Mouse (Mus musculus) liver, embryonic 16.5 days (tissue): ENCODE measurements around the gene Atp6v1g2. TPM values are rescaled to one million over a fixed set of nuclear protein-coding genes. Genes with fewer than 3 reads are reported as not detected.

Experiments used
- ATAC-seq: fragments of 200-750 bp; cut with Nextera tagmentation; 2 replicates; pipeline ENCODE4 v1.8.0; 2017; ENCODE audit warnings: low read depth, mild to moderate bottlenecking, moderate number of reproducible peaks, moderate library complexity
- H3K27ac ChIP-seq: fragments of 300-500 bp; sonication (generic); 2 replicates; pipeline ENCODE4 v1.5.1; 2014; ENCODE audit warnings: mild to moderate bottlenecking, low read length
- H3K27me3 ChIP-seq: fragments of 300-500 bp; sonication (generic); 2 replicates; pipeline ENCODE4 v1.6.1; 2014; ENCODE audit warnings: low read depth, low read length, mixed read lengths; ENCODE audit not compliant: control insufficient read depth, insufficient read depth
- H3K36me3 ChIP-seq: fragments of 300-500 bp; sonication (generic); 2 replicates; pipeline ENCODE4 v1.6.1; 2014; ENCODE audit warnings: mild to moderate bottlenecking; ENCODE audit not compliant: control insufficient read depth, insufficient read depth
- H3K4me1 ChIP-seq: fragments of 300-500 bp; sonication (generic); 2 replicates; pipeline ENCODE4 v1.6.1; 2014; ENCODE audit warnings: low read depth, low read length, mixed read lengths; ENCODE audit not compliant: control insufficient read depth
- H3K4me2 ChIP-seq: fragments of 300-500 bp; sonication (generic); 2 replicates; pipeline ENCODE4 v1.6.1; 2014; ENCODE audit warnings: low read depth, low read length, mixed read lengths
- H3K4me3 ChIP-seq: fragments of 300-500 bp; sonication (generic); 2 replicates; pipeline ENCODE4 v1.5.1; 2014; ENCODE audit warnings: low read depth, mild to moderate bottlenecking, low read length
- H3K9ac ChIP-seq: fragments of 300-500 bp; sonication (generic); 2 replicates; pipeline ENCODE4 v1.6.1; 2014; ENCODE audit warnings: low read depth, low read length
- H3K9me3 ChIP-seq: fragments of 300-500 bp; sonication (generic); replicated peaks from 2 replicates; pipeline ENCODE4 v1.6.1; 2016; ENCODE audit warnings: low read length; ENCODE audit not compliant: control insufficient read depth
- WGBS: fragments of 180-500 bp; shearing (Covaris S2); extraction: QIAGEN DNeasy Blood & Tissue Kit; methylation state at CpG from one replicate; pipeline ENCODE4 v1.1.7; 2014; ENCODE audit not compliant: insufficient replicate concordance; 5-methylcytosine and 5-hydroxymethylcytosine counted together
- polyA plus RNA-seq: library from polyadenylated mRNA; unstranded; fragments of >200 nt; fragmentation: Nextera tagmentation; extraction: Ambion mirVana; gene quantifications from 2 replicates; pipeline ENCODE4 v1.2.1, GENCODE M21; 2015

Gene Atp6v1g2
- polyA plus RNA-seq, 1 experiment from 2014 or later, result 1.0 TPM

DNA sequence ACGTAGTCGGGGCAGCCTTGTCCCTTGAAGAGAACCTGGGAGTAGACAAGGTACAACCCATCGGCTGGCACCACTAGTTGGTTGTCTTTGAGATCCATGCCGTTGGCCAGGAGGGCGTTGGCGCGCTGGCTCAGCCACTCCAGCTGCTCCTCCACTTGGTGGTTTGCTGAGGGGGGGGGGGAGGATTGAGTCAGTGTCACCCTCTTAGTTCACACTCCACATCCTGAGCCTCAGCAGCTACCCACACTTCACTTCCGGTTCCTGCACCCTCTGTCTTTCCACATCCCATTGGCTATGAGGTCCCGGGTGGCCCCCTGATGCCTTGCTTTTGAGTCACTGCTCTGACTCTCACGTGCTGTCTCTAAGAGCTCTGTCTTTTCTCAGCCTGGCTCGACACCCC, 33.1 kb upstream of the Atp6v1g2 start:
- H3K27ac ChIP-seq, result peak overlapping the region; percentile 72
- no peaks in the 10 kb centered on the region for H3K36me3 ChIP-seq
- peaks cover 50% of the 10 kb centered on the region for H3K27me3 ChIP-seq
- ATAC-seq, result peak; percentile 32; the same call in 1 of the 2 replicates
- no peaks in the 10 kb centered on the region for H3K9me3 ChIP-seq
- no peak overlapping the region for H3K9ac ChIP-seq
- H3K4me1 ChIP-seq, result peaks cover 5% of the 10 kb centered on the region; the same call in 1 of the 2 replicates
- 0 out of 2 replicates have a peak overlapping the region, but pooled peaks have one; percentile 26 for H3K4me2 ChIP-seq
- 11% methylated on average over 11 of the region's 11 CpGs for WGBS
- H3K4me3 ChIP-seq, result peak overlapping the region; percentile 30; the same call in 1 of the 2 replicates

DNA sequence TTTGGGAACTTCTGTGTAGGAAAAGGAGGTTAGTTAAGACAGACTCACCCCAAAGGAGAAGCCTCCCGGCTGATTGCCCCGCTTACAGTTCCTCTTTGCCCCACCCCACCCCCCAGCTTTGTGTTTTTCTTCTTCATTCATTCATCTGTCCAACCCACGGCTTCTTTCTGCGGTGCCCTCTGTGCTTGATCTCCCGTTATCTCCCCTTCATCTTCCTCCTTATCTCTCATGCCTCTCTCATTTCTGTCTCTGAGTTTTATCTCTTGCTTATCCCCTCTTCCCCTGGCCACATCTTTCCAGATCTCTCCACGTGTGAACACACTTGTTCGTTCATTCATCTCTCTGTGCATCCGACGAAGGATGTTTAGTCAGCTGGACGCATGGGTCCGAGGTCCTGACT, 32.3 kb upstream of the Atp6v1g2 start:
- H3K9me3 ChIP-seq, result no peaks in the 10 kb centered on the region
- peak overlapping the region; percentile 26 for H3K4me2 ChIP-seq
- H3K4me3 ChIP-seq, result peak overlapping the region; percentile 30
- H3K27ac ChIP-seq, result peak overlapping the region; percentile 26; the same call in 1 of the 2 replicates
- no peak overlapping the region for H3K9ac ChIP-seq
- H3K4me1 ChIP-seq, result peaks cover 1% of the 10 kb centered on the region; the same call in 1 of the 2 replicates
- 12% methylated on average over 11 of the region's 11 CpGs for WGBS
- peaks cover 43% of the 10 kb centered on the region for H3K27me3 ChIP-seq
- ATAC-seq, result no peak
- H3K36me3 ChIP-seq, result no peaks in the 10 kb centered on the region

DNA sequence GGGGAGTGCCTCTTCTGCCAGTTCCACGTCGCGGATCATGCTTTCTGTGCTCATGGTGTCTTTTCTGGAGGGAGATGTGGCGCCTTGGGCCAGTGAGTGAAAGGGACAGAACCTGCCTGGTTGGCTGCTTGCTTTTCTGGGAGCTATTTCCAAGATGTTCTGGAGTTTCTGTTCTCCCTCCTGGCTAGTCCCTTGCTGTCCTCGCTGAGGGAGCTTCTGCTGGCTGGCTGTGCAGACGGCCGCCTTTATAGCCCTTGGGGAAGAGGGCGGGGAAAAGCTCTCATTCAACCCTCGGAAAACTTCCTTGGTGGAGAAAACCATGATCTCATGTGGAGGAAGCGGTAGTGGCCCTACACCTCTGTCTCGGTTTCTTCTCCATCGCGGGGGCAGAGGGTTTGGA, 31.7 kb upstream of the Atp6v1g2 start, which contains the start of gene Tnf:
Gene Tnf (minus strand): TSS at position 221 of the 400 bp plus-strand sequence.
- H3K27me3 ChIP-seq, result peaks cover 38% of the 10 kb centered on the region
- peak within 1 kb of the TSS; percentile 30 for H3K4me3 ChIP-seq
- H3K36me3 ChIP-seq, result no peaks in the 10 kb centered on the region
- H3K4me1 ChIP-seq, result no peaks in the 10 kb centered on the region
- peak within 1 kb of the TSS; percentile 72 for H3K27ac ChIP-seq
- ATAC-seq, result no peak
- H3K9ac ChIP-seq, result 0 out of 2 replicates have a peak within 1 kb of the TSS, but pooled peaks have one; percentile 1
- H3K4me2 ChIP-seq, result peak within 1 kb of the TSS; percentile 26
- no peaks in the 10 kb centered on the region for H3K9me3 ChIP-seq
- WGBS, result 13% methylated on average over 13 of the region's 13 CpGs

DNA sequence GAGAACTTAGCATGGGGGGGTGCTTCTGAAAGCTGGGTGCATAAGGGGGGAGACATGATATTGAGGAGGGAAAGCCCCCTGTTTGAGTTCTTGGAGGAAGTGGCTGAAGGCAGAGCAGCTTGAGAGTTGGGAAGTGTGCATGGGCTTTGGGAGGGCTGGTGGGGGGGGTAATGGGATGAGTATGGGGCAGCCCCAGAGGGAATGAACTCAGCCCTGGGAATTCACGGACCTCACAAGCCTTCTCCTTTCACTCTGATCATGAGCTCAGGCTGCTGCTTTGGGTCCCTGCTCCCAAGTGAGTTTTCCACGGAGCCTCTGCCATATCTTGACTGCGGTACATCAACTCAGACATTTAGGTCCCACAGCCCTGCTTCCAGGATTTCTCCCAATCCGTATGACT, 31.0 kb upstream of the Atp6v1g2 start:
- H3K4me2 ChIP-seq, result peak overlapping the region; percentile 26
- no peak for ATAC-seq
- no peaks in the 10 kb centered on the region for H3K36me3 ChIP-seq
- no peak overlapping the region for H3K27ac ChIP-seq
- no peak overlapping the region for H3K4me3 ChIP-seq
- no peaks in the 10 kb centered on the region for H3K4me1 ChIP-seq
- WGBS, result 70% methylated on average over 4 of the region's 4 CpGs
- no peak overlapping the region for H3K9ac ChIP-seq
- peaks cover 35% of the 10 kb centered on the region for H3K27me3 ChIP-seq
- no peaks in the 10 kb centered on the region for H3K9me3 ChIP-seq

DNA sequence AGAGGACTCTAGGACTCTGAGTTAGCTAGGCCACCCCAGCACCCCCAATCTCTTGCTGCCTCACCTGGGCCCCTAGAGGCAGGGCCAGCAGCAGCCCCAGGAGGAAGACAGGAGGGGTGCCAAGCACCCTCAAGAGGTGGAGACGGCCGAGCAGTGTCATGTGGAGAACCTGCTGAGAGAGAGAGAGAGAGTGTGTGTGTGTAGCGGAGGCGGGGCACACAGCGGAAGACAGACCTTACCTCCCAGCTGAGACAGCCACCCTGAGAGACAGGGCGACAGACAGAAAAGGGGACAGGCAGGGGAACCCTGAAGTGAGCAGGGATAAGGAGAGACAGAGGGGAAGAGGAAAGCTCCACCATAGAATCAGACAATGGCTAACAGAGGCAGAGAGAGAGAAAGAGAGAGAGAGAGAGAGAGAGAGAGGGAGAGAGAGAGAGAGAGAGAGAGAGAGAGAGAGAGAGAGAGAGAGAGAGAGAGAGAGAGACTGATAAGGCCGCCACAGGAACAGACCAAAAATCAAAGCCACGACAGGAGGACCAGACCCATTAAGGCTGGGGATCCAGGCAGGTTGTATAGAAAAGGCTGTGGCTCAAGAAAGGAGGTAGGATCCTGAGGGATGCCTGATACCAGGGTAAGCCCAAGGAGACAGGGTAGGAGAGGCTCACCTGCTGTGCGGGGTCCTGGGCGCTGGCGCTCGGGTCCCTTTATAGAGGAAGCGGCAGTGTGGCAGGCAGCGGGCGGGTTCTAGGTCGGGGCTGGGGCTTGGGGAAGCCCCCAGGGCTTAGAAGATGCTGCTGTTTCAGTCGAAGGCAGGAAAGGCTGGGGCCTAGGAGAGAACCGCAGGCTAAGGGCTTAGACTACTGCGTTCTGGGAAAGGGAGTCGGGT, 28.7 kb upstream of the Atp6v1g2 start, which contains the start of gene Lta:
Gene Lta (minus strand): TSS at position 858 of the 886 bp plus-strand sequence.
- no peaks in the 10 kb centered on the region for H3K36me3 ChIP-seq
- no peak within 1 kb of the TSS for H3K4me3 ChIP-seq
- no peak for ATAC-seq
- 34% methylated on average over 20 of the region's 20 CpGs for WGBS
- no peaks in the 10 kb centered on the region for H3K4me1 ChIP-seq
- no peaks in the 10 kb centered on the region for H3K9me3 ChIP-seq
- peaks cover 35% of the 10 kb centered on the region for H3K27me3 ChIP-seq
- H3K4me2 ChIP-seq, result no peak within 1 kb of the TSS
- H3K9ac ChIP-seq, result no peak within 1 kb of the TSS
- H3K27ac ChIP-seq, result no peak within 1 kb of the TSS

DNA sequence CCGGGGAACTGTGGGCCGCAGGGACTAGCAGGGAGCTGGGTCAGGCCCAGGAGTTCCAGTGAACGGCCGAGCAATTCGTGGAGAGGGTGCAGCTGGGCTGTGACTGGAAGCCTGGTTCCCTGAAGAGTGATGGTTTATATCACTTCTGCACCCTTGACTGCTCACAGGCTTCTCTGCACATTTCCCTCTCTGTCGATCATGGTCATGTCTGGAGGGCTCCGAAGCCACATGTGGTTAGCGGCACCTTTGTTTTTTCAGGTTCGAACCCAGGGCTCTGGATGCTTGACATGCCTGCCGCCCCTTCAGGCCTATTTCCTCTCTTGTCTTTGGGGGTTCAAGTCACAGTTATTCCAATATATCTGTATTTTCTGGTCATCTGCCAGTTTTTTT, 28.1 kb upstream of the Atp6v1g2 start:
- Histone ChIP-seq H3K36me3 (no peaks in the 10 kb centered on the region), H3K4me3 (no peak overlapping the region), H3K9me3 (no peaks in the 10 kb centered on the region), H3K9ac (no peak overlapping the region), H3K27me3 (peaks cover 32% of the 10 kb centered on the region), H3K4me2 (no peak overlapping the region), H3K27ac (no peak overlapping the region), H3K4me1 (no peaks in the 10 kb centered on the region)
- no peak for ATAC-seq
- 49% methylated on average over 10 of the region's 10 CpGs for WGBS

DNA sequence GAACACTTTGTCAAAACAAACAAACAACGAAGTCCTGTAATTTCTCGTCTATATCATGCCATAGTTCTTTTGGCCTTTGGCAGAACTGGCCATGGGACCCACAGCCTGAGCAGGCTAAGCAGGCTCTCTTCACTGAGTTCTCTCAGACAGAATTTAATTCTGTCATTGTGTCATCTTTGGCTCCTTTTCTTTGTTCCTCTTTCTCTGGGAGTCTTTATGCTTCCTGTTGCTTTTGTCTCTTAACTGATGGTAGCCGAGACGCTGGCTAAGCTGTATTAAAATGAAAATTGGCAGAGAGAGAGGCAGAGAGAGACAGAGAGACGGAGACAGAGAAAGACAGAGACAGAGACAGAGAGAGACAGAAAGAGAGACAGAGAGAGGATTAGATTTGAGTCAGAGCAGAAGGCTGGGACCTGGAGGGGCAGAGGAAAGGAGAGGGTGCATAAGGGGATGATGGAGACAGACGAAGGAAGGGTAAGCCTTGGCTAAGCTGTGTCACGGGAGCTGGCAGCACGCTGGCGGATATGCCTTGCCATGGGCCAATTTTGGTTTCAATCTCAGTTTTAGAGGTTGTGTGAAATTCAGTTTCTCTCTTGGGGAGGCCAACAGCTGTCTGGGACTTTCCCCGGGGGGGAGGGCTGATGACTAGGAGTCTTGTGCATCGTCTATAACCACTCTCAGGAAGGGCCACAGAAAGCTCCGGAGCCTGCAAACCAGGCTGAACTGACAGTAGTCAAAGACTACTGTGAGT, 23.5 kb upstream of the Atp6v1g2 start:
- Histone ChIP-seq H3K4me3 (no peak overlapping the region), H3K9me3 (no peaks in the 10 kb centered on the region), H3K36me3 (no peaks in the 10 kb centered on the region), H3K27ac (no peak overlapping the region), H3K27me3 (peaks cover 5% of the 10 kb centered on the region), H3K4me2 (no peak overlapping the region), H3K9ac (no peak overlapping the region), H3K4me1 (peaks cover 3% of the 10 kb centered on the region; the same call in 1 of the 2 replicates)
- no peak for ATAC-seq
- 42% methylated on average over 12 of the region's 12 CpGs for WGBS

DNA sequence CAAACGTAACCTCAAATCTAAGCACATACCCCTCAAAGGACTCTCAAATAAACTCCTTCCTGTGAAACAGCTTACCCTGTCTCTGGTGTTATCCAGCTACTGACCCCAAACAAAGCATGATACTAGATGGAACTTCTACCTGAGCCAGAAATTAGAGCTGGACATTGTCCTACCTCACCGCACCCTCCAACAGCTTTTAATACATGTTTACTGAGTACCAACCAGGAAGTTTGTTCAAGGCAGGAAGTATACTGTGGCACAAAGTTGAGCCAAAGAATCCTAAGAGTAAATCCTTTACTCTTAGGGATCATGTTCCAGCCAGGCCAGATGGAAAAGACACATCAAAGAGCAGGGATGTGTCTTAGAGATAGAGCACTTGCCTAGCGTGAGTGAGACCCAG, 22.9 kb upstream of the Atp6v1g2 start:
- H3K9me3 ChIP-seq, result no peaks in the 10 kb centered on the region

More for the DNA sequence above, 22.9 kb upstream of the Atp6v1g2 start:
- no peak overlapping the region for H3K4me2 ChIP-seq
- ATAC-seq, result no peak
- H3K36me3 ChIP-seq, result no peaks in the 10 kb centered on the region
- H3K4me3 ChIP-seq, result no peak overlapping the region
- no peak overlapping the region for H3K9ac ChIP-seq
- H3K4me1 ChIP-seq, result peaks cover 3% of the 10 kb centered on the region; the same call in 1 of the 2 replicates
- 45% methylated on average over 3 of the region's 3 CpGs for WGBS
- H3K27me3 ChIP-seq, result no peaks in the 10 kb centered on the region
- no peak overlapping the region for H3K27ac ChIP-seq
